ENCODE assay signal across 15 mouse cellular contexts in genomic region chr2:52227584-52227983, GRCm38 (mm10).
A peak's percentile ranks its signal among the peaks of the same experiment; 100 is the strongest.
DNase-seq lines count a peak whose midpoint lies in the region; ATAC-seq and TF ChIP-seq lines count a peak whose summit lies in the region.
"Had no signal": no experiment of that assay in that cellular context is flagged by ENCODE, and none has a peak within 500 bp of the region (broad histone marks: within the 10 kb centered on the region; RNA-seq: fewer than 3 reads in every experiment).

No protein-coding gene starts in this region.

- DNase-seq in heart, postnatal 0 days (ENCODE audit: low spot score): peak; percentile 6
- DNase-seq in heart, adult 8-10 months (ENCODE audit: low spot score): no peak
- peak; percentile 32 for DNase-seq in midbrain, postnatal 0 days (ENCODE audit: low spot score)
- DNase-seq in R1 (ENCODE audit: low read depth, low spot score): peak; percentile 24
- DNase-seq: cerebellum, adult 11-12 months; kidney, adult 11 months; kidney, postnatal 4 days; lung, adult 18-20 months had no signal

- 35% methylated on average over 3 of the region's 3 CpGs for WGBS in heart, postnatal 0 days
- WGBS in midbrain, postnatal 0 days: 74% methylated on average over 3 of the region's 3 CpGs
- 77% methylated on average over 3 of the region's 3 CpGs for WGBS in midbrain, embryonic 16.5 days
- 70% methylated on average over 3 of the region's 3 CpGs for WGBS in neural tube, embryonic 15.5 days

- no peak overlapping the region for H3K4me3 ChIP-seq in heart, postnatal 0 days (ENCODE audit: low read depth, low read length)
- H3K4me3 ChIP-seq in midbrain, postnatal 0 days (ENCODE audit: low read depth, low read length): no peak overlapping the region
- H3K4me3 ChIP-seq in midbrain, embryonic 16.5 days (ENCODE audit: low read depth, low read length): no peak overlapping the region
- no peak overlapping the region for H3K4me3 ChIP-seq in neural tube, embryonic 15.5 days (replicated peaks)
- H3K4me3 ChIP-seq: forebrain, embryonic 13.5 days; heart, embryonic 12.5 days; limb, embryonic 13.5 days had no signal

- peak; percentile 46 for TF ChIP-seq CTCF in heart, postnatal 0 days (IDR thresholded peaks at IDR 0.05; ENCODE audit: low read depth)
- TF ChIP-seq CTCF in midbrain, postnatal 0 days (IDR thresholded peaks at IDR 0.05): peak; percentile 46

- no peaks in the 10 kb centered on the region for H3K4me1 ChIP-seq in heart, postnatal 0 days (ENCODE audit: control insufficient read depth, insufficient read depth)
- no peaks in the 10 kb centered on the region for H3K4me1 ChIP-seq in midbrain, postnatal 0 days (ENCODE audit: insufficient read depth, low read length)
- no peaks in the 10 kb centered on the region for H3K4me1 ChIP-seq in midbrain, embryonic 16.5 days (ENCODE audit: control insufficient read depth, insufficient read depth, low read length)
- no peaks in the 10 kb centered on the region for H3K4me1 ChIP-seq in neural tube, embryonic 15.5 days
- H3K4me1 ChIP-seq: forebrain, embryonic 13.5 days; heart, embryonic 12.5 days; limb, embryonic 13.5 days had no signal

- TF ChIP-seq EP300 in heart, postnatal 0 days (IDR thresholded peaks at IDR 0.05; ENCODE audit: low read depth): no peak

- H3K9ac ChIP-seq in heart, postnatal 0 days (replicated peaks; ENCODE audit: low read depth, low read length): no peak overlapping the region
- no peak overlapping the region for H3K9ac ChIP-seq in midbrain, postnatal 0 days (replicated peaks; ENCODE audit: low read length, poor library complexity, severe bottlenecking)
- H3K9ac ChIP-seq in midbrain, embryonic 16.5 days (ENCODE audit: low read depth, low read length): no peak overlapping the region
- no peak overlapping the region for H3K9ac ChIP-seq in neural tube, embryonic 15.5 days (replicated peaks)
- H3K9ac ChIP-seq: forebrain, embryonic 13.5 days; heart, embryonic 12.5 days; limb, embryonic 13.5 days had no signal

- no peaks in the 10 kb centered on the region for H3K9me3 ChIP-seq in heart, postnatal 0 days (replicated peaks; ENCODE audit: control insufficient read depth, low read length)
- no peaks in the 10 kb centered on the region for H3K9me3 ChIP-seq in midbrain, postnatal 0 days (ENCODE audit: low read length)
- H3K9me3 ChIP-seq in midbrain, embryonic 16.5 days (replicated peaks; ENCODE audit: control insufficient read depth, low read length, poor library complexity, severe bottlenecking): no peaks in the 10 kb centered on the region
- no peaks in the 10 kb centered on the region for H3K9me3 ChIP-seq in neural tube, embryonic 15.5 days (replicated peaks)
- H3K9me3 ChIP-seq: forebrain, embryonic 13.5 days; heart, embryonic 12.5 days; limb, embryonic 13.5 days had no signal

- H3K4me2 ChIP-seq in heart, postnatal 0 days (ENCODE audit: low read depth, low read length): no peak overlapping the region
- H3K4me2 ChIP-seq in midbrain, postnatal 0 days (ENCODE audit: low read depth, low read length, poor library complexity, severe bottlenecking): no peak overlapping the region
- no peak overlapping the region for H3K4me2 ChIP-seq in midbrain, embryonic 16.5 days (ENCODE audit: low read length)
- H3K4me2 ChIP-seq in neural tube, embryonic 15.5 days: no peak overlapping the region
- H3K4me2 ChIP-seq: forebrain, embryonic 13.5 days; heart, embryonic 12.5 days; limb, embryonic 13.5 days had no signal

- H3K27ac ChIP-seq in heart, postnatal 0 days (ENCODE audit: low read depth): no peak overlapping the region
- H3K27ac ChIP-seq in midbrain, postnatal 0 days (ENCODE audit: low read depth, low read length): no peak overlapping the region
- no peak overlapping the region for H3K27ac ChIP-seq in midbrain, embryonic 16.5 days (ENCODE audit: low read length)
- H3K27ac ChIP-seq in neural tube, embryonic 15.5 days (replicated peaks): no peak overlapping the region
- H3K27ac ChIP-seq: forebrain, embryonic 13.5 days; limb, embryonic 13.5 days had no signal

- no peaks in the 10 kb centered on the region for H3K27me3 ChIP-seq in heart, postnatal 0 days (ENCODE audit: control insufficient read depth, insufficient read depth, low read length)
- no peaks in the 10 kb centered on the region for H3K27me3 ChIP-seq in midbrain, postnatal 0 days (ENCODE audit: insufficient read depth, low read length)
- no peaks in the 10 kb centered on the region for H3K27me3 ChIP-seq in midbrain, embryonic 16.5 days (ENCODE audit: control insufficient read depth, insufficient read depth, low read depth, low read length)
- no peaks in the 10 kb centered on the region for H3K27me3 ChIP-seq in neural tube, embryonic 15.5 days (replicated peaks)
- H3K27me3 ChIP-seq: forebrain, embryonic 13.5 days; heart, embryonic 12.5 days; limb, embryonic 13.5 days had no signal

- no peaks in the 10 kb centered on the region for H3K36me3 ChIP-seq in heart, postnatal 0 days (replicated peaks; ENCODE audit: control insufficient read depth, insufficient read depth, low read length)
- H3K36me3 ChIP-seq in midbrain, postnatal 0 days (ENCODE audit: insufficient read depth, low read length): no peaks in the 10 kb centered on the region
- H3K36me3 ChIP-seq in midbrain, embryonic 16.5 days (ENCODE audit: control insufficient read depth, insufficient read depth, low read length): no peaks in the 10 kb centered on the region
- no peaks in the 10 kb centered on the region for H3K36me3 ChIP-seq in neural tube, embryonic 15.5 days
- H3K36me3 ChIP-seq: heart, embryonic 12.5 days; limb, embryonic 13.5 days had no signal

- no peak for ATAC-seq in heart, postnatal 0 days (ENCODE audit: insufficient read depth, low read depth)
- ATAC-seq in midbrain, postnatal 0 days (ENCODE audit: low FRiP score): no peak
- no peak for ATAC-seq in midbrain, embryonic 16.5 days
- no peak for ATAC-seq in CD4-positive, CD25-positive, alpha-beta regulatory T cell, adult 4 months
- no peak for ATAC-seq in neural tube, embryonic 15.5 days (ENCODE audit: low FRiP score)
- ATAC-seq: activated CD4-positive, CD25-positive, alpha-beta regulatory T cell, adult 4 months; forebrain, embryonic 13.5 days had no signal
